Mouse (Mus musculus) cerebellum, adult 11-12 months (tissue): ENCODE measurements around the gene Rrp9.

Source experiments
- DNase-seq: peaks from one replicate; pipeline ENCODE4 v3.0.0; 2022

The Rrp9 gene

GRCm38 (mm10) chr9:106457163-106457559 is 18.6 kb upstream of the Rrp9 start:
- DNase-seq = no peak

GRCm38 (mm10) chr9:106457920-106458319 is 17.8 kb upstream of the Rrp9 start:
- DNase-seq = peak; percentile 63

- DNase-seq = peak; percentile 80
Measured at GRCm38 (mm10) chr9:106459946-106460345, 15.8 kb upstream of the Rrp9 start.

GRCm38 (mm10) chr9:106460401-106461025 is 15.2 kb upstream of the Rrp9 start:
- DNase-seq = peak; percentile 88

- peak; percentile 60 for DNase-seq
Measured at GRCm38 (mm10) chr9:106461026-106461415, 14.7 kb upstream of the Rrp9 start.

- DNase-seq = peak; percentile 78
Measured at GRCm38 (mm10) chr9:106461641-106462429, 13.9 kb upstream of the Rrp9 start.

GRCm38 (mm10) chr9:106462430-106462800 is 13.3 kb upstream of the Rrp9 start:
- peak; percentile 72 for DNase-seq

- peak; percentile 95 for DNase-seq
Measured at GRCm38 (mm10) chr9:106463122-106464063, 12.4 kb upstream of the Rrp9 start.

- DNase-seq = peak; percentile 93
Measured at GRCm38 (mm10) chr9:106464751-106465541, 10.8 kb upstream of the Rrp9 start.

- peak; percentile 92 for DNase-seq
Measured at GRCm38 (mm10) chr9:106465571-106466200, 10.1 kb upstream of the Rrp9 start, which contains the start of gene Gpr62. Gpr62 (minus strand) TSS chr9:106465938.

GRCm38 (mm10) chr9:106466721-106467120 is 9.0 kb upstream of the Rrp9 start:
- DNase-seq = peak; percentile 54

GRCm38 (mm10) chr9:106467746-106468145 is 8.0 kb upstream of the Rrp9 start:
- peak; percentile 53 for DNase-seq

GRCm38 (mm10) chr9:106469317-106469716 is 6.4 kb upstream of the Rrp9 start:
- no peak for DNase-seq

- DNase-seq = no peak
Measured at GRCm38 (mm10) chr9:106469776-106470175, 6.0 kb upstream of the Rrp9 start.

- DNase-seq = peak; percentile 52
Measured at GRCm38 (mm10) chr9:106470991-106471750, 4.6 kb upstream of the Rrp9 start.

- peak; percentile 73 for DNase-seq
Measured at GRCm38 (mm10) chr9:106471892-106472291, 3.9 kb upstream of the Rrp9 start.

- DNase-seq = peak; percentile 41
Measured at GRCm38 (mm10) chr9:106472321-106472720, 3.4 kb upstream of the Rrp9 start.

GRCm38 (mm10) chr9:106473081-106473752 is 2.5 kb upstream of the Rrp9 start:
- peak; percentile 75 for DNase-seq

GRCm38 (mm10) chr9:106473753-106474105 is 2.0 kb upstream of the Rrp9 start:
- no peak for DNase-seq

- peak; percentile 85 for DNase-seq
Measured at GRCm38 (mm10) chr9:106474456-106474855, 1.3 kb upstream of the Rrp9 start.

GRCm38 (mm10) chr9:106475046-106475445 is 717 bp upstream of the Rrp9 start:
- DNase-seq = peak; percentile 76
